Mouse (Mus musculus) liver, embryonic 11.5 days (tissue): ENCODE data around the gene Ncoa7. TPM values are rescaled to one million over a fixed set of nuclear protein-coding genes. Genes with fewer than 3 reads are reported as not detected.

ENCODE experiments used
- ATAC-seq: fragments of 200-750 bp; cut with Nextera tagmentation; replicated peaks from 2 replicates; pipeline ENCODE4 v1.8.0; 2017; ENCODE audit warnings: moderate number of reproducible peaks, mild to moderate bottlenecking, moderate TSS enrichment, moderate library complexity; ENCODE audit not compliant: low FRiP score
- DNase-seq: peaks from one replicate; pipeline ENCODE4 v3.0.0-alpha.2; 2017; ENCODE audit warnings: low spot score
- H3K27ac ChIP-seq: fragments of 300-500 bp; sonication (generic); 2 replicates; pipeline ENCODE4 v1.5.1; 2014; ENCODE audit warnings: mild to moderate bottlenecking, low read depth, low read length, control low read depth
- H3K27me3 ChIP-seq: fragments of 300-500 bp; sonication (generic); replicated peaks from 2 replicates; pipeline ENCODE4 v1.6.1; 2014; ENCODE audit warnings: low read length, mixed read lengths; ENCODE audit not compliant: control insufficient read depth, insufficient read depth
- H3K36me3 ChIP-seq: fragments of 300-500 bp; sonication (generic); 2 replicates; pipeline ENCODE4 v1.6.1; 2014; ENCODE audit warnings: mild to moderate bottlenecking, low read length, moderate library complexity, mixed read lengths; ENCODE audit not compliant: control insufficient read depth, insufficient read depth
- H3K4me1 ChIP-seq: fragments of 300-500 bp; sonication (generic); replicated peaks from 2 replicates; pipeline ENCODE4 v1.6.1; 2014; ENCODE audit warnings: low read length, mixed read lengths; ENCODE audit not compliant: control insufficient read depth, insufficient read depth
- H3K4me2 ChIP-seq: fragments of 300-500 bp; sonication (generic); 2 replicates; pipeline ENCODE4 v1.6.1; 2014; ENCODE audit warnings: mild to moderate bottlenecking, control low read depth, moderate library complexity
- H3K4me3 ChIP-seq: fragments of 300-500 bp; sonication (generic); 2 replicates; pipeline ENCODE4 v1.5.1; 2014; ENCODE audit warnings: low read depth, low read length, control low read depth
- H3K9ac ChIP-seq: fragments of 300-500 bp; sonication (generic); 2 replicates; pipeline ENCODE4 v1.6.1; 2014; ENCODE audit warnings: low read depth, low read length, control low read depth
- H3K9me3 ChIP-seq: fragments of 300-500 bp; sonication (generic); 2 replicates; pipeline ENCODE4 v1.6.1; 2016; ENCODE audit warnings: low read length, inconsistent platforms, mixed read lengths; ENCODE audit not compliant: control insufficient read depth
- WGBS: fragments of 180-500 bp; shearing (Covaris S2); extraction: QIAGEN DNeasy Blood & Tissue Kit; methylation state at CpG from one replicate; pipeline ENCODE4 v1.1.7; 2014; 5-methylcytosine and 5-hydroxymethylcytosine counted together
- polyA plus RNA-seq: library from polyadenylated mRNA; unstranded; fragments of >200 nt; fragmentation: Nextera tagmentation; extraction: Ambion mirVana; gene quantifications from 2 replicates; pipeline ENCODE4 v1.2.1, GENCODE M21; 2014

Ncoa7 gene
- polyA plus RNA-seq, 1 experiment from 2014 or later: 11.2 TPM

DNA sequence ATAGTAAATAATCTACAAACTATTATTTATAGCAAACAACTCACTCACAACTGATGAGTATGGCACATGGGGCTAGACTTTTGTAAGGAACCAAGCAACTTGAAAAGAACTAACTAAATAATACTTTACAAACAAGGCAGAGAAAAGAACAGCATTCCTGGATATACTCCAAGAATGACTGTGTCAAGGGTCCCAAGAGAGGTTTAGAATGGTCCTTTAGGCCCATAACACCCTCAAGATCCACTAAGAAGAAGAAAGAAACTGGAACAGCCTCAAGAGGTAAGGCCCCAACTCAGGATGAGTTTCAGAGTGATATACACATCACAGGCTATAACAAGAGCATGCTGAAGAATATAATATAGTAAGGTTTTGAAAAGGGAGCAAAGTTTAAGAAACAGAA is 47.1 kb downstream of the Ncoa7 start:
- Histone ChIP-seq H3K9me3 (no peaks in the 10 kb centered on the region), H3K4me3 (no peak overlapping the region), H3K27ac (no peak overlapping the region), H3K4me1 (peaks cover 15% of the 10 kb centered on the region), H3K36me3 (no peaks in the 10 kb centered on the region), H3K4me2 (no peak overlapping the region), H3K9ac (no peak overlapping the region), H3K27me3 (no peaks in the 10 kb centered on the region)
- ATAC-seq (no peak), DNase-seq (no peak)

DNA sequence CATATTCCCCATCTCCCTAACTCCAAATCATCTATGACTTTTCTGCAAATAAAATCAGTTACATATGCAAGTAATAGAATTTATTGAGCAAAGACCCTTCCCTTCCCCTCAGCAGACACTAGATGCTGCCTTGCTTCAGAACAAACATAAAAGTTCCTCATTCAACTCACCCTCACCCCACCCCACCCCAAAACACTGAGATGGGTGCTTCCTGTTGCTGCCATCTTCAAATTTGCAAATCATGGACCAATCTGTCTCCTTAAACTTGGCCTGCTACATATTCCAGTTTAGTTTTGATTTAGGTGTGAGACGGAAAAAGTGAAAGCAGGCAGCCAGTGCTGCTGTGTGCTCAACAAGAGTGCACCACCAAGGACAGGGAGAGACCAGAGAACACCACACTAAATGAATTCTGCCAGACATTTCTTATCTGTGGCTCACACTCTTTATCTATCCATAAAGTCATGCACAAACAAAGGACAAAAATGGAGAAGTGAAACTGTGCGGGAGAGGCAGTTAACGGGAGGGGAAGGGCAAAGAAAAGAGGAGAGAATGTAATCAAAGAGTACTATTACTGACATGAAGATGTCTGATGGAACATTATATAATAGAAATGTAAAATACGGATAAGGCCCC is 48.2 kb downstream of the Ncoa7 start:
- peak; percentile 86 for ATAC-seq
- Histone ChIP-seq H3K36me3 (no peaks in the 10 kb centered on the region), H3K27me3 (no peaks in the 10 kb centered on the region), H3K27ac (peak overlapping the region; percentile 77), H3K4me1 (peaks cover 18% of the 10 kb centered on the region), H3K9me3 (no peaks in the 10 kb centered on the region), H3K9ac (peak overlapping the region; percentile 5; the same call in 1 of the 2 replicates), H3K4me2 (peak overlapping the region; percentile 56), H3K4me3 (0 out of 2 replicates have a peak overlapping the region, but pooled peaks have one; percentile 22)
- DNase-seq: no peak
- 18% methylated on average over 4 of the region's 4 CpGs for WGBS

DNA sequence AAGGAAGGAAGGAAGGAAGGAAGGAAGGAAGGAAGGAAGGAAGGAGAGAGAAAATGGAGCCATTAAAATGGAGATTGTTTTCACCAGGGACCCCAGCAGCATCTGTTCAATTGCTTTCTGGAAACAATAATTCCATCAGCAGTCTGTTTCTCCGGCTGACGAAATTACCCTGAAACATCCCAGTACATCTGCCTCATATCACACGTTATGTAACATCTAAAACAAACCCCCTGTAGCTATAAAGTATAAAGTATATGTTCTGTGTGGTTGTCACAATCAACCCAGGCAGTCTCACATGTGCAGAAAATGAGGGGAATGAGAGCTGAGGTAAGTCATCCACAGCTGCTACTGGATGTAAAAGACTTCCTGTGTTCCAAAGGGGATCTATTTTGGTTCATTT is 49.0 kb downstream of the Ncoa7 start:
- ATAC-seq: no peak

DNA sequence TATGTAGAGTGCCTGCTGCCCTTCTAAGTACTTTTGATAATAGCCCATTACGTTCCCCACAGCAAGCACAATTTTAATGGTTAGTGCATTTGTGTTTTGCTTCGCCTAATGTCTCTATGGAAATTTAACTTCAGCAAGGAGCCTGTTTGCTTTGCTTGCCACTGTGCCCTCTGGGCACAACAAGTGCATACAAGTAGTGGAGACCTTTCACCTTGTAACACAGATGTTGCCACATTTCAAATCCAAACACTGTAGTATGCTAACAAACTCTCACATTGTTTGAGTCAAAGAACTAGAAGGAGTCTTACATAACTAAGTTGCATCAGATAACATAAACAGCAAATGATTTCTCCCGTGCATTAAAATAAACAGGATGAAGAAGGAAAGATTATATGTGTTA is 50.6 kb downstream of the Ncoa7 start:
- Histone ChIP-seq H3K9ac (no peak overlapping the region), H3K27ac (no peak overlapping the region), H3K4me3 (no peak overlapping the region), H3K9me3 (no peaks in the 10 kb centered on the region), H3K4me1 (peaks cover 26% of the 10 kb centered on the region), H3K36me3 (no peaks in the 10 kb centered on the region), H3K4me2 (no peak overlapping the region), H3K27me3 (no peaks in the 10 kb centered on the region)
- ATAC-seq (no peak), DNase-seq (no peak)
- WGBS: 68% methylated on average over 3 of the region's 3 CpGs

More for the DNA sequence above, 49.0 kb downstream of the Ncoa7 start:
- Histone ChIP-seq H3K27ac (no peak overlapping the region), H3K4me2 (no peak overlapping the region), H3K27me3 (no peaks in the 10 kb centered on the region), H3K9ac (no peak overlapping the region), H3K36me3 (no peaks in the 10 kb centered on the region), H3K4me3 (no peak overlapping the region), H3K4me1 (peaks cover 23% of the 10 kb centered on the region), H3K9me3 (no peaks in the 10 kb centered on the region)
- DNase-seq: no peak
- WGBS: 81% methylated on average over 3 of the region's 3 CpGs

DNA sequence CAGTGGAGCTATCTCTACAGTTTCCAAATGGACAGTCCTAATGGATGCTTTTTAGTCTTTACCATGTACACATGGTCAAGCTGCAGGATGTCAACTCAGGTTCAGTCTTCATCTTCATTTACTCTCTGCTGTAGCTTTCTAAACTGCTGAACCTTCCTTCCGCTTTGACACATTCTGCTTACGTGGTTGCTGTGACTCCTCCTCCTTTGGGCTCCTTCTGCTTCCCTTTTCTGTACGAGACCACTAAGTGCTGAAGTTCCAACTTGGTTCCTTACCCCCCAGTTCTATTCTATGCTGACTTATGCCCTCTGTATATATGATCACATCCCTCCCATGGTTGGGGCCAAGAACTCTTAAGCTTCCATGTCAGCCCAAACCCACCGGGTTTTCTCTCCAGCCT is 51.5 kb downstream of the Ncoa7 start:
- DNase-seq: no peak
- H3K9ac ChIP-seq: no peak overlapping the region

DNA sequence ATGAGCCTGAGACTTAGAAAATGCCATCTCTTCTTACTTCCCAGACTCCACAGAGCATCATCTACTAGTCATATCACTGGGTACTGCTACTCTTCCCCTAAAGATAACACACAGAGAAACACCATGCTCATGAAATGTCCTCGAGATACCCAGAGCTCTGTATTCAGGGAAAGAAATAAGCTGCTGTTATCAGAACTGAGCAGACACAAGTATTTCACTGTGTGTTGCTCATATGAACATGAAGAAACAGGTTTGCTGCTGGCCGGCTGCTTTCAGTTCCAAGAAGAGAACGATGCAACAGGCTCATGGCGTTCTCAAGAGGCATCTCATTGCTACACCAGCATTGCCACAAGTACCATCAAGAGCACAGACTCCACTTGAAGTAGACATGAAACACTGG is 53.3 kb downstream of the Ncoa7 start:
- DNase-seq (no peak), ATAC-seq (peak; percentile 99)
- H3K36me3 ChIP-seq: no peaks in the 10 kb centered on the region
- peak overlapping the region; percentile 41 for H3K4me2 ChIP-seq
- H3K4me1 ChIP-seq: peaks cover 18% of the 10 kb centered on the region
- no peak overlapping the region for H3K4me3 ChIP-seq
- 46% methylated on average over 4 of the region's 4 CpGs for WGBS
- H3K9ac ChIP-seq: no peak overlapping the region
- no peaks in the 10 kb centered on the region for H3K27me3 ChIP-seq
- H3K9me3 ChIP-seq: no peaks in the 10 kb centered on the region
- H3K27ac ChIP-seq: peak overlapping the region; percentile 91

More for the DNA sequence above, 51.5 kb downstream of the Ncoa7 start:
- H3K27me3 ChIP-seq: no peaks in the 10 kb centered on the region
- H3K9me3 ChIP-seq: no peaks in the 10 kb centered on the region
- H3K36me3 ChIP-seq: no peaks in the 10 kb centered on the region
- no peak overlapping the region for H3K27ac ChIP-seq
- 85% methylated on average over 4 of the region's 4 CpGs for WGBS
- no peak overlapping the region for H3K4me2 ChIP-seq
- no peak overlapping the region for H3K4me3 ChIP-seq
- no peak for ATAC-seq
- H3K4me1 ChIP-seq: peaks cover 26% of the 10 kb centered on the region

DNA sequence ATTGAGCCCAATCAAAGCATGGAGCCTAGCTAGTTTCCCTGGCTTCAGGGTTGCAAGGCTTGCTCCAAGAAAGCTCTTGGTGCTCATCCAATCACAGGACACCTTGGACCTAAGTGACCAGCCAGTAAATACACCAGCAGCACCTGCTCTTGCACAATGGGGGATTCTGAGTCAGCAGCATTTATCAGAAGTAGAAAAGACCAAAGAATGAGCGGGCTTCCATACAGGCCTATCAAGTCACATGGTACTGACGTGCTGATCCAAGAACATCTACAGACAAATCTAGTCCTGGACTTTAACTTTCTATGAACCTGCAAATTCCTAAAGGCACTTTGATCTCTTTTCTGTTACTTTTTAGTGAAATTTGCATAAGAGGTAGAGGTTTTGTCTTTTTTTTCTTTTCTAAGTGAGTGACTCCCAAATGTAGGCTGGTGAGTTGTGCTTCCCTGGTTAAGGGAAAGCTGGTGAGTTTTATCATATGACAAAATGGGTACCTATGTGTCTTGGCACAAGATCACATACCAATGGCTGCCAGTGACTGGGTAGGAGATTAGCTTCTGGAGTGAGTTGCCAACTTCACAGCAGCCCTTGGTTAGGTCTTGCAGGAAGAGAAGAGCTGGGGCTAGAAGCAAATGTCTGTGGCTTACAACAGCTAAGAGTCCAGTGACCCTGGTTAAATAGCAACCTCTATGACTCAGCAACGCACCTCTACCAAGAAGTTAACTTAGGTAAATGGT is 57.7 kb downstream of the Ncoa7 start:
- Histone ChIP-seq H3K36me3 (no peaks in the 10 kb centered on the region), H3K27ac (no peak overlapping the region), H3K4me1 (peaks cover 8% of the 10 kb centered on the region; the same call in 1 of the 2 replicates), H3K9ac (no peak overlapping the region), H3K27me3 (no peaks in the 10 kb centered on the region), H3K9me3 (no peaks in the 10 kb centered on the region), H3K4me2 (no peak overlapping the region), H3K4me3 (no peak overlapping the region)
- WGBS: 86% methylated on average over 3 of the region's 3 CpGs
- DNase-seq (no peak), ATAC-seq (no peak)

DNA sequence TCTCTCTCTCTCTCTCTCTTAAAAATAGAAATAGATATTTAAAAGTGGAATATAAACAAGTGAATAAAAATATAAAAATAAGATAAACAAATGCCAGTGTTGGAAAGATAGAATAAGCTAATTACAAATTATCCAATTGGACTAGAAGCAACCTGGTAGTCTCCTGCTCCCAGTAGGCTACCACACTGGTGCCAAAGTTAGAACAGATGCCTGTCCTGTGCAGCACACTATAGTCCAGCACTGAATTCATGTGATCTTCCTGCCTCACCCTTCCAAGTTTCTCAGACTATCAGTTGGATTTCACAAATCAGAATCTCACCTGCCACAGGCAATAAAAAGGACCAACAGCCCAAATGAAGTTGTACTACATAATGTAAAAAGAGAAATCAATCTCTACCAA is 59.9 kb downstream of the Ncoa7 start:
- DNase-seq (no peak), ATAC-seq (no peak)
- no peaks in the 10 kb centered on the region for H3K36me3 ChIP-seq
- no peak overlapping the region for H3K4me3 ChIP-seq
- H3K9ac ChIP-seq: no peak overlapping the region
- no peaks in the 10 kb centered on the region for H3K4me1 ChIP-seq
- no peaks in the 10 kb centered on the region for H3K9me3 ChIP-seq
- no peak overlapping the region for H3K4me2 ChIP-seq
- H3K27ac ChIP-seq: no peak overlapping the region
- no peaks in the 10 kb centered on the region for H3K27me3 ChIP-seq

DNA sequence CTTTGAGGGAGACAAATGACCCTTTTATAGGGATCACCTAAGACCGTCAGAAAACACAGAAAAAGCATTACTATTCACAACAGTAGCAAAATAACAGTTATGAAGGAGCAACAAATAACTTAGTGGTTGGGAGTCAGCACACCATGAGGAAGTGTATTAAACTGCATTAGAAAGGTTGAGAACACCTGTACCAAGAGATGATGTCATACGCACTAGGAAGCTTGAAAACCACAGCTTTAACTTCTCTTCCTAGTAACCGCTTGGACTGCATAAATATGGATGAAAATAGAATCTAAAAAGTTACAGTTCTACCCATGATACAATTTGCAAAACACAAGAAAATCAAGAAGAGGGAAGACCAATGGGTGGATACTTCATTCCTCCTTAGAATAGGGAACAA is 64.7 kb downstream of the Ncoa7 start:
- Histone ChIP-seq H3K4me1 (no peaks in the 10 kb centered on the region), H3K9me3 (no peaks in the 10 kb centered on the region), H3K27me3 (no peaks in the 10 kb centered on the region), H3K27ac (no peak overlapping the region), H3K36me3 (no peaks in the 10 kb centered on the region), H3K4me3 (no peak overlapping the region), H3K9ac (no peak overlapping the region), H3K4me2 (no peak overlapping the region)
- WGBS: 87% methylated on average over 3 of the region's 3 CpGs
- DNase-seq: no peak
- no peak for ATAC-seq
